Mouse (Mus musculus): ENCODE results near the gene Faim.

Faim gene

DNA sequence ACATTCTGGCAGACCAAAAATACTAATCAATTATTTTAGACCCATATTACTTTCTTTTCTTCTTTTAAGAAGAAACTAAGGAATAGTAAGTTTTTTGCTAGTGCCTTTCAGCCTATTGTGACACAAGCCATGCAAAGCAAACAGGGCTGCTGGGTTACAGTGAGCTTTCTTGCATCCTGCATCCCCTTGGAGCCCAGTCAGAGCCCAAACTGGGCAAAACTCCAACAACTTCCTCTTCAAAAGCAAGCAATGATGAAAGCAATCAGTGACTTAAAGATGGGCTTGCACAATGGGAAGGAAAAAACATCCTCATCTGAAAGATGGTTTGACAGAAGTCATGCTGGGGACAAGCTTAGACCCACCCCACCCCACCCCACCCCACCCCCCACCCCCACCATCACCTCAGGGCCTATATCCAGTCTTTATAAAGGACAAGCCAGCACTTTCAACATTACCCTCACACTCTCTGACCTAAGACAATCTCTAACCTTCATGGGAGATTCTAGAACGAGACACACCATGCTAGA is 62.6 kb downstream of the Faim start:
- no peak for DNase-seq (ENCODE audit: low spot score in 2 of 2)

GRCm38 (mm10) chr9:99049760-99050159 is 63.6 kb downstream of the Faim start:
- DNase-seq (ENCODE audit: low spot score in 2 of 2) = no peak

All from natural killer cell, adult 2 months (primary cell).